Mouse (Mus musculus): Measurements from ENCODE around the gene Hbp1.
A peak's percentile ranks its signal among the peaks of the same experiment; 100 is the strongest.

Hbp1 gene

DNA sequence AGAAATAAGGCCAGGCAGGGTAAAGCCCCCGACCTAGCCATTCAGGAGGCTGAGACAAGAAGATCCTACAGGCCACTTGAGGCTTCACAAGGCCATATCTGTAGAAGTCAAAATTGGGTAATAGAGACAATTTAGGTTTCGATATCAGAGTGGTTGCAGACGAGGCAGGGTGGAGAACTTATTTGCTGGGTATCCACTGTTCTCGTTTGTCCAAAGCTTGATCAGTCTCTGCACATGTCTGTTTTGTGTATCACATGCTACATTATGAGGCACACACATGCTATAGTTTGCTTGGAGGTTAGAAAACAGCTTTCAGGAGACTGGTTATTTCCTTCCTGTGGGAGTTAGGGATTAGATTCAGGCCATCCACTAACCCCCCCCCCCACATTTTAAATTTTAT is 5.5 kb upstream of the Hbp1 start:
- DNase-seq (ENCODE audit: extremely low read depth, low read depth), result no peak

DNA sequence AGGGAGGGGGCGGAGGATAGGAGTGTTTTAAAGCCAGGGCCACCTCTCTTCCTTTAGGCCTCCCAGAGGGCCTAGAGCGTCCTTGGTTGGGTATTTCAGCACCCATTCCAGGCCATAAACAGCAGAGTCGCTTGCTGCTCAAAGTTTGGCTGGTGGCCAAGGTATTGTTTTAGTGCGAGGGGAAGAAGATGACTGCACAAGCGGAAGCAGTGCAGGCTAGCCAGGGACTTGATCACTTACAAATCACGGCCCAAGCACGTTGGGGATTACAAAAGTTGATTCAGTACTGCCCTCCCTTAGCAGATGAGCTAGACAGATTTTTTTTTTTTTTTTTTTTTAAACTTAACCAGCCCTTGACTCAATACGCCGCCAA is 310 bp upstream of the Hbp1 start:
- DNase-seq (ENCODE audit: extremely low read depth, low read depth), result no peak

DNA sequence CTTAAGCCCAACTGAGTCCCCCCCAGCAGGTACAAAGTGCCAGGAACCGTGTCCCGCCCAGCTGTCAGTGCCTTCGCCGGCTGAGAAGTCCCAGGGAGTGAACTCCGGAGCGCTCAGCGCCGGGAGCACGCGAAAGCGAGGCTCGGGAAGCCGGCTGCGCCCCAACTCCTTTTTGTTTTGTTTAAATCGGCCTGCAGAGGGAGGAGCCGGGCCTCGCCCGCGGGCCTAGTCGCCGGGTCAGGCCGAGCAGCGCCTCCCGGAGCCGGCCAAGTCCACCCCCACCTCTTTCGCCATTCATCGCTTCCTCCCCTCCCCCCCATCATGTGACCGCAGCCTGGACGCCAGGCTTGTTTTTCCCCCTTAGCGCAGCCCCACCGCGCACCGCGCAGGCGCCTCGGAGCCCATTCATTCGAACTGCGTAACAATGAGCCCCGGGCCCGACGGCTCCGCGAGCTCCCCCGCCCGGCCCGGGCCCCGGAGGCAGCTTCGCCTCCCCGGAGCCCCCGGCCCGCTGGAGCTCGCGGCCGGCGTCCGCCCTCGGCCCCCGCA is 1.1 kb downstream of the Hbp1 start:
- peak; percentile 66 for DNase-seq (ENCODE audit: extremely low read depth, low read depth)

- no peak for DNase-seq (ENCODE audit: extremely low read depth, low read depth)
These were observed 2.0 kb downstream of the Hbp1 start for GRCm38 (mm10) chr12:31948101-31949000.

- no peak for DNase-seq (ENCODE audit: extremely low read depth, low read depth)
These were observed 2.9 kb downstream of the Hbp1 start for GRCm38 (mm10) chr12:31947476-31947875.

GRCm38 (mm10) chr12:31944405-31944804 is 5.9 kb downstream of the Hbp1 start:
- DNase-seq (ENCODE audit: extremely low read depth, low read depth), result no peak

DNA sequence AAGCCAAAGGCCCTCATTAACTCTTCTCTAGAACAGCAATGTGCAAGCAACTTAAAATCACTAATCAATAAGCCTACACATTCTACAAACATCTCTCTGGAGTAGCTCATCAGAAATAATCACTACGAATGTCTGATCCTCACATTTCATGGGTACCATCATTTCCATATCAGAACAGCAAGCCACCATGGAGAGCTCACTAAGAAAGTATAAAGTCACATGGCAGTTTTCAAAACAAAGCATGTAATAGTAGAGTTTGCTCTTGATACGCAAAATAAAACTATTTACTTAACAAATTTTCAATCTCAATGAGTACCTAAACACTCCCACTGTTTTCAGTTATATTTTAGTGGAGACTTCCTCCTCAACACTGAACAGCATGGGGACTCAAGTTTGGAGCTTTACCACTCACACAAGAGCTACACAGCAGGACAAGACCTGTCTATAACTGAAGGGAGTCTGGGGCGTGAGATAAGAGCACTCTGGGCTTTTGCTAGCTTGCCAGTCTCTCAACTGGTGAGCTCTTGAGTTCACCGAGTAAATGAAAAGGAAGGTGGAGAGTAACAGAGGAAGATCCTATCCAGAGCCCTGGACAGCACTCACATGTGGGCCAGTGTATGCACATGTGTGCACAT is 7.2 kb downstream of the Hbp1 start:
- peak; percentile 81 for DNase-seq (ENCODE audit: extremely low read depth, low read depth)

DNA sequence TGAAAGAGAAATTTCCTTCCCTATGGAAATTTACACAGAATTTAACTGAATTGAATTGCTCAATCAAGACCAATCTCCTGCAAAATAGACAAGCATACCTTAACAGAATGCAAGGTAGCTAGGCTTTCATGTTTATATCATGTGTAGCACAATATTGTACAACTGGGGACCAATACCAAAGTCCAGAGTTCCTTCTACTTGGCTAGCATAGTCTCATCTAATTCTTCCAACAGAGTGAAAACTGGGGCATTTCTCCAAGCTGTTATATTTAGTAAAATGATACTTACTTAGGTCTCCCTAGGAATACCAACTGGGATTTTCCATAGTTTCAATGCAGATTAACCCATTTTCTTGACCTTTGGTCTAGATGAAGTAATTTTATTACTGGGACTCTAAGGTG is 11.3 kb downstream of the Hbp1 start:
- DNase-seq (ENCODE audit: extremely low read depth, low read depth), result no peak

GRCm38 (mm10) chr12:31938391-31938997 is 11.8 kb downstream of the Hbp1 start:
- no peak for DNase-seq (ENCODE audit: extremely low read depth, low read depth)

- no peak for DNase-seq (ENCODE audit: extremely low read depth, low read depth)
These were observed 12.7 kb downstream of the Hbp1 start for GRCm38 (mm10) chr12:31937613-31938012.

DNA sequence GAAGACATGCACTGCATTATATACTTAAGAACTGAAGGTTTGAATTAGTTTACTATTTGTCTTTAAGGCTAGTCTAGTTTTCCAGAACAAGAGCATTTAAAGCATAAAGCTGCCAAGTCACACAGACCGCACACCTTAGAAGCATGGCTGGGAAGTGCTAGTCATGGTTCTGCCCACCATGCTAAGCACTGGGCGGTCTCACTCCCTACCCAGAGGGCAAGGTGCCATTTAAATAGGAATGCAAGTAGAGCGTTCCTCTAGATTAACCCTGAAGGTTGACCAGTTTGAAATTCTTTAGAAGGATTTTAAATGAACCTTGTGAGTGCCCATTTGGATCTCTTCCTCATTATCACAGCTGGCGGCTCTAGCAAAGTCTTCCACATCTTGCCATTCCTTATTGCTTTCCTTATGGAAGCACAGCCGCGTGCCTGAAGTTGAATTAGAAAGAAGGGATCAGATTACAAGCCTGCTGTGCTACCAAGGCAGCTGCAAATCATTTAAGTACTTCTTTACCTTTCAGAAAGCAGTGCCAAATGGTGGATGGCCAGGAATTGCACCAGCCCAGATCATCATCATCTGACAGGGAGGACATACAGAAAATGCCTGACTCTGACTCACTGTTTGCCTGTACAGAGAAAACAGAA is 13.6 kb downstream of the Hbp1 start:
- DNase-seq (ENCODE audit: extremely low read depth, low read depth), result no peak

- DNase-seq (ENCODE audit: extremely low read depth, low read depth), result no peak
These were observed 18.5 kb downstream of the Hbp1 start for GRCm38 (mm10) chr12:31931818-31932217.

DNA sequence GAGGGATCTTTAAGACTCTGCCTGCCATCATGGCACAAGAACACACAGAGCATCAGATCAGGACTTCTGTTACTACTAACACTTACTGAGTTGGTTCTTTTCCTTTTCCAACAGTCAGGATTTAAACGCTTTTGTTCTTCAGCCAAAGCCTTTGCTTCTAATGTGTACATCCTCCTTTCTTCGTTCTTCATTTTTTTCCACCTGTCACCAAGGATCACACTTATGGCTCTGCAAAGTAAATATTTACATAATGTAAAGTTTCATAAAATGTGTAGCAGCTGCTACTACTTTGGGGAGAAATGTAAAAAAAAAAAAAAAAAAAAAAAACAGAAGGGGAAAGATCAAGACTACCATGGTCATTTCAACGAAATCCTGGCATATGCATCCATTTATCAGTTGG is 21.8 kb downstream of the Hbp1 start:
- no peak for DNase-seq (ENCODE audit: extremely low read depth, low read depth)

DNA sequence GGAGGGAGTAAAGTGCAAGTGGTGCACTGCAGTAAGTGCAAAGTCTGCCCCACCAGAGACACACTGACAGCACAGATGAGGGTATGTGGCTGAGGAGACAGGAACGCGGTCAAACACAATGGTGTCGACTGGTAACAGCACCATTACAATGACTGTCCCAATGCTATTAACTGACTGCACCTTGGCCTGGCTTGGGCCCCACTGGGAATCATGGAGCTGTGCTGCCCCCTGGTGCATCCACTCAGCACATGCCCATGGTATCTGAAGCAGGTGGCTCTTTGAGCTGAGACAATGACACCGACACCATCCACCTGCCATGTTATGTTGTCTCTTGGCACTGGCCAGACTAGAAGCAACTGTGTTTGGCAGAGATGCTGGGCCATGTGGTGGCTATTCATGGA is 23.7 kb downstream of the Hbp1 start:
- no peak for DNase-seq (ENCODE audit: extremely low read depth, low read depth)

GRCm38 (mm10) chr12:31925343-31925742 is 25.0 kb downstream of the Hbp1 start:
- no peak for DNase-seq (ENCODE audit: extremely low read depth, low read depth)

DNA sequence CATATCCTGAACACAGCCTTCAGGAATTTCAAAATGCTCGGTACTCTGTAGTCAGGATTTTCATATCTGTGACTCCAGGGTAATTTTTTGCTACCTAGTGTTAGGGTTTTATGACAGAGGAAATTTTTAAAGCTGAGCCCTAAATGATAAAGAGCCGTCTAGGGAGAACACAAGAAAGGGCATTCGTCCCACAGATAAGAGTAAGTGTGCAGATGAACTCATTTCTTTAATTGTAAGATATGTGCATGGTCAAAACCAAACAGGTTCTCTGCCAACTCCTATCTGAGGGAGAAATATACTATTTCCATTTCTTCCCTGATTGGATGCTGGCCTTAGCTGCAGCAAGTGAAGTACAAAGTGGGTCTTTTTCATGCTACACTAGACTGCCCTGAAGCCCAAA is 26.2 kb downstream of the Hbp1 start:
- no peak for DNase-seq (ENCODE audit: extremely low read depth, low read depth)

GRCm38 (mm10) chr12:31920464-31921405 is 29.6 kb downstream of the Hbp1 start:
- no peak for DNase-seq (ENCODE audit: extremely low read depth, low read depth)

GRCm38 (mm10) chr12:31917245-31917644 is 33.1 kb downstream of the Hbp1 start:
- DNase-seq (ENCODE audit: extremely low read depth, low read depth), result peak; percentile 81

DNA sequence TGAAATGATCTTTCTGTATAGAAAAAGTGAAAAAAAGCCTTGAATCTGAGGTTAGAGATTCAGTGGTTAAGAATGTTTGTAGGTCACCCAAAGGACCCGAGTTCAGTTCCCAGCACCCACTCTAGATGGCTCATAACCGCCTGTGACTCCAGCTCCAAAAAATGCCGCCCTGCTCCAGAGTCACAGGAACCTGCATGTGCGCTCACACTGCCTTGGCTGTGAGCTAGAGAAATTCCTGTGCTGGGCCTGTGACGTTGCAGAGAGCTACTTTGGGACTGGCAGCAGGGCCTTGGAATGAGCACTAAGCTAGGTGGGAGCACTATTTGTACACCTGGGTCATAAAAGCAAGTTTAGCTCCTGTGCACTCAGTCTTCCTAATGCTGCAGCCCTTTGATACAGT is 33.6 kb downstream of the Hbp1 start:
- DNase-seq (ENCODE audit: extremely low read depth, low read depth), result no peak

- DNase-seq (ENCODE audit: extremely low read depth, low read depth), result no peak
These were observed 36.7 kb downstream of the Hbp1 start for GRCm38 (mm10) chr12:31913614-31914013.
